Mouse (Mus musculus) lung, adult 18-20 months (tissue): ENCODE data around the gene Aldh1a3.

Experiments used
- DNase-seq, 2 experiments: peaks; one replicate each; pipeline ENCODE4 v3.0.0; 2022; ENCODE audit warnings: mixed read lengths in 2 of 2

Aldh1a3 gene

DNA sequence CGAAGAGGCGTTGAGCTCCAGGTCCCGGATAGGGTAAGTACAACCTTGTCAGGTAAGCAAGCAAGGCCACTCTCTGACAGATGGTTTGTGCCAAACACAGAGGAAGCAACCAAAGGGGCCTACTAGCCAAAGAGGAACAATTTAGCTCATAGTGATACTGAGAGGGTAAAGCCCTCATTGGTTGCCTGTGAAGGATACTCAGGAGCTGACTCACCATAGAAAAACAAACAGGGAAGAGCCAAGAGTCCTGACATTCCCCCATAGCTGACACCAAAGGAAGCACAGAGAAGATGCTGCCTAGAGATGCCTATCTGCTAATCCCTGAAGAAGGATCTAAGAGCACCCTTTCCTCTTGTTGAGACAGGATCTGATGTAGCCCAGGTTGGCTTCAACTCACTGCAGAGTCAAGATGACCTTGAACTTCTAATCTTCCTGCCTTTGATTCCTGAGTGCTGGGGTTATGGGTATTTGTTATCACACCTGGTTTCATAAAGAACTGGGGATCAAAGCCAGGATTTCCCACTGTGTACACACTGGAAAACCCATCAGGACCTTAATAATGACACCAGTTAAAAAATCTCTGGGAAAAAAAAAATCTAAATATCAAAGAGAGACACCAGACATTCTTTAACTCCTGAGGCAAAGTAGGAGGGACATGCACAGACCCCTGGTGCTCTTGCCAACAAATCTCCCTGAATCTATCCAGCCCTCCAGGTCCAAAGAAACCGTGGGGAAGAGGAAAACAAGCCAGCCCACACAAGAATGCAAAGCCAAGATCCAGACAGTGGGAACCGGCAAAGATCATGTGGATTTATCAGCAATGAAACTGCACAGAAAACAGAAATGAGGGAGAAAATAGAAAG is 58.0 kb downstream of the Aldh1a3 start:
- DNase-seq: no peak

DNA sequence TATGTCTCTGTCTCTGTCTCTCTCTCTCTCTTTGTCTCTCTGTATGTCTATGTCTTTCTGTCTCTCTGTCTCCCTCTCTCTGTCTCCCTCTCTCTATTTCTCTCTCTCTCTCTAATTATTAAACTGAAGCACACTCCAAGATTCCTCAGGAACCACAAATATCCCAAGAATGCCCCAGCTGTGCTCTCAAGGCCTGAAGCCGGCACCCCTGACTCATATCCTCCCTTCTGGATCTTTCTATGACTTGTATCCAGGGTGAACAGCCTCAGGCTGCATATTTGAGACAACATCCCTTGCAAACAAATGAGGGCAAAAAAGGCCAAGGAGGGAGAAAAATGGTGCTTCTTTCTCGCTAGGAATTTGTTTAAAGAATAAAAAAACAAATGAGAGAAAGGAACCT is 61.4 kb downstream of the Aldh1a3 start, which contains the start of gene Gm10974:
Gene Gm10974 (plus strand): TSS at position 2 of the 400 bp plus-strand sequence.
- DNase-seq: peak; percentile 62 to 71

GRCm38 (mm10) chr7:66365411-66365810 is 61.9 kb downstream of the Aldh1a3 start:
- no peak for DNase-seq

- DNase-seq: no peak
These were observed 62.8 kb downstream of the Aldh1a3 start for GRCm38 (mm10) chr7:66364491-66364890.

DNA sequence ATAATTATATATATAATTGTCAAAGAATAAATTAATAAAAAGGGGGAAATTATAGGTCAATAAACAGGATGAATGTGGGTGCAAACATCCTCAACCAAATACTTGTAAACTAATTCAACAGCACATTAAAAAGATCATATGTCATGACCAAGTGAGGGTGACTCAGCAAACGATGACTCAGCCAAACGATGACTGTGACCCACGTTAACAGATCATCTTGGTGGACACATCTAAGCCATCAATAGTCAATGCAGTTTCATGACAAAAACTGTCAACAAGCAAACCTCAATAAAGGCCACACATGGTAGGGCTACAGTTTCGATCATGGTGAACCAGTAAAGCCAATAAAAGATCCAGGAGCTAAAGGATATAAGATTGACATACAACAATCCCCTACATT is 68.3 kb downstream of the Aldh1a3 start:
- DNase-seq: no peak

GRCm38 (mm10) chr7:66358461-66358860 is 68.9 kb downstream of the Aldh1a3 start:
- DNase-seq: no peak

DNA sequence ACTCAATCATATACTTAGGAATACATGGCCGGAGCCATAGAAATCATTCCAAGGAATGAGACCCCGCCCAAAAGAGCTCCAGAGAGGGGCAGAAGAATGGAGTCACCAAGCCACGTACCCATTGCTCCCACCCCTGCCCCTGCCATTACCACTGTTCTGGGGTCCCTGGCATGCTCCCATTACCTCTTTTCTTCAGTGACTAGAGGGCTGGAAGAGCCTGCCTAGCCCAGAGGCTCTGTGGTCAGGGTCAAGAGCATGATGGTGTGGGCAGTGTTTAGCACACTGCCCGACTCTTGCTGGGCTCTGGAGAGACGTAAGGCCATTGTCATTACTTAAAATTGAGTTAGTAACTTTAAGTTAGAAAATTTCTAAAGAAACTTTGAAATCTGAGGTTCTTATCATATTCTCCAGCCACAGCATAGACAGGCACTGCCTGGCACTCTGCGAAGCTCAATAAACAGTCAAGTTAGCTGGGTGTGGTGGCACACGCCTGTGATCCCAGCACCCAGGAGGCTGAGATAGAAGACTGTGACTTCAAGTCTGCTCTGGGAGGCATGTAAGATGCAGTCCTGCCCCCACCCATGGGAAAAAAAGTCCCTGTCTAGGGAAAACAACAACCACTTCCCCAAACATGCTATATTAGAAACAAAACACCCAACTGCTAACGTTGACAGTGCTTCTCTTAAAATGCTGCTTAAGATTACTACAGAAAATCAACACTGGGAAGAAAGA is 71.4 kb downstream of the Aldh1a3 start:
- DNase-seq: no peak

DNA sequence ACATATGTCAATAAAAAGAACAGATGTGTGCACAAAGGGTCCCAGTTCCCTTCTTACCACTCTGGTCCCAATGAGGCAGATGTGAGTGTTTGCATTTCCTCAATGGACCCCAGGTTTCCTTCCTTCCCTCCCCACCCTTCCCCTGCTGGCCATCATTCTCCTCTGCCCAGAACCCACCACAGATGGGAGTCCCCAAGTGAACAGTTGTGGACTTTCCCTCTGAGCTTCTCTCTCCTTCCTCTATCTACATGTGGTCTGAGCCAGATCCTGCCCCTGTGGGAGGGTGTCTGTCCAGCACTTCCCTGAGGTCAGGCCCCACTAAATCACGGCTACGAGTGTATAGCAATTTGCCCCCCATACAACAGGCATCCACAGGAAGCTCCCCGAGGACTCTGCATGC is 72.4 kb downstream of the Aldh1a3 start:
- DNase-seq: no peak

- peak in 1 of 2 experiments; percentile 24 for DNase-seq
These were observed 76.2 kb downstream of the Aldh1a3 start for GRCm38 (mm10) chr7:66351074-66351473.

GRCm38 (mm10) chr7:66349670-66350069 is 77.6 kb downstream of the Aldh1a3 start:
- no peak for DNase-seq

- DNase-seq: no peak
These were observed 78.7 kb downstream of the Aldh1a3 start for GRCm38 (mm10) chr7:66348588-66348987.

- no peak for DNase-seq
These were observed 80.2 kb downstream of the Aldh1a3 start for GRCm38 (mm10) chr7:66346959-66347663.

GRCm38 (mm10) chr7:66343307-66343706 is 84.0 kb downstream of the Aldh1a3 start:
- no peak for DNase-seq

- DNase-seq: no peak
These were observed 84.5 kb downstream of the Aldh1a3 start for GRCm38 (mm10) chr7:66342831-66343230.

DNA sequence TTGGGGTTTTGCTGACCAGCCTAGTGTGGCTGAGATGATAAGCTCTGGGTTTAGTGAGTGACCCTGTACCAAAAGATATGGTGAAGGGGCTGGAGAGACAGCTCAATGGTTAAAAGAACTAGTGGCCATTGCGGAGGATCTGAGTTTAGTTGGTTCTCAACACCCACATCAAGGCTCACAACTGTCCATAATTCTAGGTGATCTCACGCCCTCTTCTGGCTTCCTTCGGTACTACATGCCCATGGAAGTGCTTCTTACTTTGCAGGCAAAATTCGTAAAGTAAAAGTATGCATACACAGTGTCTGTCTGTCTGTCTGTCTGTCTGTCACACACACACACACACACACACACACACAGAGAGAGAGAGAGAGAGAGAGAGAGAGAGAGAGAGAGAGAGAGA is 85.0 kb downstream of the Aldh1a3 start:
- DNase-seq: peak; percentile 75 to 79
